Mouse (Mus musculus) intestine, embryonic 16.5 days (tissue): ENCODE data around the gene Agbl5. TPM values are rescaled to one million over a fixed set of nuclear protein-coding genes. Genes with fewer than 3 reads are reported as not detected.

Source experiments
- ATAC-seq: fragments of 200-750 bp; cut with Nextera tagmentation; 2 replicates; pipeline ENCODE4 v1.8.0; 2017; ENCODE audit warnings: moderate TSS enrichment, moderate library complexity
- H3K27ac ChIP-seq: fragments of 300-500 bp; sonication (generic); 2 replicates; pipeline ENCODE4 v1.5.1; 2014; ENCODE audit warnings: mild to moderate bottlenecking, low read length
- H3K27me3 ChIP-seq: fragments of 300-500 bp; sonication (generic); replicated peaks from 2 replicates; pipeline ENCODE4 v1.6.1; 2014; ENCODE audit warnings: low read length, control low read depth, mixed read lengths; ENCODE audit not compliant: control insufficient read depth, insufficient read depth
- H3K36me3 ChIP-seq: fragments of 300-500 bp; sonication (generic); 2 replicates; pipeline ENCODE4 v1.6.1; 2014; ENCODE audit warnings: low read length, control low read depth; ENCODE audit not compliant: control insufficient read depth, insufficient read depth
- H3K4me1 ChIP-seq: fragments of 300-500 bp; sonication (generic); 2 replicates; pipeline ENCODE4 v1.6.1; 2014; ENCODE audit warnings: low read length, control low read depth, mixed read lengths; ENCODE audit not compliant: control insufficient read depth, insufficient read depth
- H3K4me2 ChIP-seq: fragments of 300-500 bp; sonication (generic); 2 replicates; pipeline ENCODE4 v1.6.1; 2014; ENCODE audit warnings: low read depth, low read length, control low read depth
- H3K4me3 ChIP-seq: fragments of 300-500 bp; sonication (generic); 2 replicates; pipeline ENCODE4 v1.5.1; 2014; ENCODE audit warnings: mild to moderate bottlenecking, low read length
- H3K9ac ChIP-seq: fragments of 300-500 bp; sonication (generic); 2 replicates; pipeline ENCODE4 v1.6.1; 2014; ENCODE audit warnings: low read depth, low read length
- H3K9me3 ChIP-seq: fragments of 300-500 bp; sonication (generic); 2 replicates; pipeline ENCODE4 v1.6.1; 2016; ENCODE audit warnings: low read length, control low read depth; ENCODE audit not compliant: control insufficient read depth
- WGBS: fragments of 180-500 bp; shearing (Covaris S2); extraction: QIAGEN DNeasy Blood & Tissue Kit; methylation state at CpG from one replicate; pipeline ENCODE4 v1.1.7; 2014; 5-methylcytosine and 5-hydroxymethylcytosine counted together
- polyA plus RNA-seq: library from polyadenylated mRNA; unstranded; fragments of >200 nt; fragmentation: Nextera tagmentation; extraction: Ambion mirVana; gene quantifications from 2 replicates; pipeline ENCODE4 v1.2.1, GENCODE M21; 2015

The Agbl5 gene
- polyA plus RNA-seq, result 13.9 and 16.3 TPM in 2 replicates

- Histone ChIP-seq H3K4me1 (peaks cover 18% of the 10 kb centered on the region), H3K27me3 (no peaks in the 10 kb centered on the region), H3K9ac (peak within 1 kb of the TSS; percentile 89), H3K4me2 (peak within 1 kb of the TSS; percentile 88), H3K9me3 (no peaks in the 10 kb centered on the region), H3K4me3 (peak within 1 kb of the TSS; percentile 87), H3K27ac (peak within 1 kb of the TSS; percentile 98), H3K36me3 (peaks cover 13% of the 10 kb centered on the region)
- peak; percentile 94 for ATAC-seq
- WGBS, result under 1% methylated on average over 40 of the region's 42 CpGs
These were observed at the start of gene Agbl5 for GRCm38 (mm10) chr5:30888337-30889087. TSS of gene Agbl5 (plus strand) at chr5:30888694.

- Histone ChIP-seq H3K4me1 (no peaks in the 10 kb centered on the region), H3K9ac (no peak overlapping the region), H3K4me2 (no peak overlapping the region), H3K4me3 (no peak overlapping the region), H3K36me3 (no peaks in the 10 kb centered on the region), H3K9me3 (no peaks in the 10 kb centered on the region), H3K27ac (no peak overlapping the region), H3K27me3 (no peaks in the 10 kb centered on the region)
- 74% methylated on average over 2 of the region's 2 CpGs for WGBS
- ATAC-seq, result no peak
These were observed 48.8 kb upstream of the Agbl5 start for GRCm38 (mm10) chr5:30839731-30840130.

DNA sequence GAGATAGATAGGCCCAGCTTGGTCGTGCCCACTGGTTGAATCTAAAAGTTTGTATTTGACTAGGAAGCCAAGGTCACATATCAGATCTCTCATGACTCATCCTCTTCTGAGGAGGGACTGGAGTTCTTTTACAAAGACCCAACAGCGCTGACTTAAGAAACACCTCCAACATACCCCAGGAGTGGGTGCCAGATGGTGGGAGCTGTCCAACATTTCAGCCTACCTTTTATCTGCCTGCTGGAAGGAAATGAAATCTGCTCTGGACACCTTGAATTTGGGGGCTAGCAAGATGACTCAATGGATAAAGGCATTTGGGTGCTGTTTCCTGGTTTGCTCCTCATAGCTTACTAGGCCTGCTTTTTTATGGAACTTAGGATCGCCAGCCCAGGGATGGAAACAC lies 46.6 kb upstream of the Agbl5 start:
- Histone ChIP-seq H3K9ac (no peak overlapping the region), H3K36me3 (no peaks in the 10 kb centered on the region), H3K4me1 (no peaks in the 10 kb centered on the region), H3K4me2 (no peak overlapping the region), H3K9me3 (no peaks in the 10 kb centered on the region), H3K27ac (no peak overlapping the region), H3K27me3 (no peaks in the 10 kb centered on the region), H3K4me3 (no peak overlapping the region)
- 52% methylated on average over 3 of the region's 3 CpGs for WGBS
- ATAC-seq, result no peak

- H3K4me1 ChIP-seq, result peaks cover 16% of the 10 kb centered on the region; the same call in 1 of the 2 replicates
- H3K9me3 ChIP-seq, result no peaks in the 10 kb centered on the region
- peak overlapping the region; percentile 32 for H3K4me2 ChIP-seq
- H3K36me3 ChIP-seq, result no peaks in the 10 kb centered on the region
- WGBS, result 38% methylated on average over 6 of the region's 6 CpGs
- no peaks in the 10 kb centered on the region for H3K27me3 ChIP-seq
- H3K27ac ChIP-seq, result peak overlapping the region; percentile 67
- H3K4me3 ChIP-seq, result no peak overlapping the region
- H3K9ac ChIP-seq, result 0 out of 2 replicates have a peak overlapping the region, but pooled peaks have one; percentile 31
- peak; percentile 96 for ATAC-seq
These were observed 38.5 kb upstream of the Agbl5 start for GRCm38 (mm10) chr5:30849891-30850555.

DNA sequence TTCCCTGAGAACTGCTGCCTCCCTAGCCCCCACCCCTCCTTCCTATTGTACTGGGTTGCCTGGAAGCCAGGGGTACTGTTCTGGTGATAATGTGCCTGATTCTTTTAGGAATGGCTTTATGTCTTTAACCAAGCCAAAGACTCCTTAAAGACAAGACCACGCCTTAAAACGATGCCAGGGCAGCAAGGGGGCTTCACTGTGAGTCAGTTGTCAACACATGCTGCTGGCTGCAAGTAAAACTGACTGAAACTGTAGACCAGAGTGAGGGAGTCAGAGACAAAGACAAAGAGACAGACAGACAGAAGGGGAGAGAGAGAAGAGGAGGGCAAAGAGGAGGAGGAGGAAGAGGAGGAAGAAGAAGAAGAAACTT lies 38.0 kb upstream of the Agbl5 start:
- WGBS, result 60% methylated on average over 2 of the region's 2 CpGs
- peaks cover 16% of the 10 kb centered on the region; the same call in 1 of the 2 replicates for H3K4me1 ChIP-seq
- H3K9ac ChIP-seq, result 0 out of 2 replicates have a peak overlapping the region, but pooled peaks have one; percentile 31
- peak overlapping the region; percentile 67 for H3K27ac ChIP-seq
- no peaks in the 10 kb centered on the region for H3K9me3 ChIP-seq
- ATAC-seq, result no peak
- no peaks in the 10 kb centered on the region for H3K36me3 ChIP-seq
- H3K4me3 ChIP-seq, result no peak overlapping the region
- peak overlapping the region; percentile 32 for H3K4me2 ChIP-seq
- H3K27me3 ChIP-seq, result no peaks in the 10 kb centered on the region

GRCm38 (mm10) chr5:30853522-30853921 lies 35.0 kb upstream of the Agbl5 start:
- ATAC-seq, result no peak
- Histone ChIP-seq H3K4me1 (peaks cover 16% of the 10 kb centered on the region; the same call in 1 of the 2 replicates), H3K27me3 (no peaks in the 10 kb centered on the region), H3K36me3 (no peaks in the 10 kb centered on the region), H3K4me2 (no peak overlapping the region), H3K9ac (no peak overlapping the region), H3K9me3 (no peaks in the 10 kb centered on the region), H3K4me3 (no peak overlapping the region), H3K27ac (no peak overlapping the region)
- 84% methylated on average over 4 of the region's 4 CpGs for WGBS

DNA sequence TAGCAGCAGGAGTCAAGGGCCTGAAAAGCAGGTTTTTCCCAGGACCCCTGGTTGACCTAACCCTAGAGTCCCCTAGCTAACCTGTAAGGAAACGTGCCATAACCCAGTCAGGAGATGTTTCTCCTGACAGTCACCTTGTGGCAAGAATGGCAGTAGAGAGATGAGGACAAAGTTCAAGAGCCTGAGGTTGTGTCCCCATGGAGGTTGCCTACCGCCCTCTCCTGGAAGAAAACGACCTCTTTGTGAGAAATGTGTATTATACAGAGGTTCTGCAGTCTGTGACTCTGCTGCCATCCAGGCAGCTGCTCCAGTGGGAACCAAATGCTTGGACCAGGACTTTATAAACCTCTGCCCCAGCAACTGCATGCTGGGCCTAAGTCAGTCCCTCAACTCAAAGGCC lies 32.8 kb upstream of the Agbl5 start:
- 48% methylated on average over 3 of the region's 3 CpGs for WGBS
- no peaks in the 10 kb centered on the region for H3K27me3 ChIP-seq
- peak; percentile 31; the same call in 1 of the 2 replicates for ATAC-seq
- peaks cover 8% of the 10 kb centered on the region; the same call in 1 of the 2 replicates for H3K4me1 ChIP-seq
- no peak overlapping the region for H3K4me2 ChIP-seq
- H3K9me3 ChIP-seq, result peaks cover 4% of the 10 kb centered on the region; the same call in 1 of the 2 replicates
- H3K36me3 ChIP-seq, result no peaks in the 10 kb centered on the region
- no peak overlapping the region for H3K27ac ChIP-seq
- H3K4me3 ChIP-seq, result no peak overlapping the region
- no peak overlapping the region for H3K9ac ChIP-seq

- 78% methylated on average over 2 of the region's 2 CpGs for WGBS
- no peaks in the 10 kb centered on the region for H3K27me3 ChIP-seq
- no peaks in the 10 kb centered on the region for H3K36me3 ChIP-seq
- peaks cover 4% of the 10 kb centered on the region; the same call in 1 of the 2 replicates for H3K9me3 ChIP-seq
- H3K4me3 ChIP-seq, result no peak overlapping the region
- ATAC-seq, result peak; percentile 31; the same call in 1 of the 2 replicates
- H3K4me2 ChIP-seq, result no peak overlapping the region
- H3K4me1 ChIP-seq, result peaks cover 3% of the 10 kb centered on the region; the same call in 1 of the 2 replicates
- no peak overlapping the region for H3K9ac ChIP-seq
- H3K27ac ChIP-seq, result no peak overlapping the region
These were observed 32.4 kb upstream of the Agbl5 start for GRCm38 (mm10) chr5:30856124-30856523.

DNA sequence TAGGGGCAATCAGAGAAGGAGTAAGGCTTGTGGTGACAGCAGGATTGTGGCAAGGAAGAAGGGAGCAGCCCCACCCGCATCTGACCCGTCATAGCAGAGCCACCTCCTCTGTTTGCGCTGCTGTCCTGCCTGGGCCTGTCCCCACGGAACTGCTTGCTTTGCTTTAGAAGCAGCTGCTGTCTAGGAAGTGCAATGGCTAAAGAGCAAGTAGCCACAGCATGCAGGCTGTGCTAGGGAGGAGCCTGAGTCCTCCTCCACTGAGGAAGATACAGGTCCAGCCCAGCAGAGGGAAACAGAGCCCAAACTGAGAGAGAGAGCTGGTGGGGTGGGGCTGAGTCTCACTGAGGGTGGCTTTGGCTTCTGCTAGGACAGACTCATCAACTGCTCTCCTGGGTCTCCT lies 24.6 kb upstream of the Agbl5 start:
- 33% methylated on average over 4 of the region's 4 CpGs for WGBS
- Histone ChIP-seq H3K9me3 (peaks cover 4% of the 10 kb centered on the region; the same call in 1 of the 2 replicates), H3K9ac (0 out of 2 replicates have a peak overlapping the region, but pooled peaks have one; percentile 1), H3K4me3 (no peak overlapping the region), H3K4me1 (no peaks in the 10 kb centered on the region), H3K36me3 (no peaks in the 10 kb centered on the region), H3K27me3 (no peaks in the 10 kb centered on the region), H3K27ac (no peak overlapping the region), H3K4me2 (no peak overlapping the region)
- peak; percentile 42 for ATAC-seq
